Mouse (Mus musculus): ENCODE results near the gene Mpped2.

GRCm38 (mm10) chr2:106863050-106863653, 170.1 kb downstream of the Mpped2 start:
- TF ChIP-seq USF1 (IDR thresholded peaks at IDR 0.05; ENCODE audit: low read depth) (no peak), POLR2A (IDR thresholded peaks at IDR 0.05; ENCODE audit: insufficient read length, low read depth) (no peak), MAX (IDR thresholded peaks at IDR 0.05; ENCODE audit: low read depth) (no peak), TCF12 (IDR thresholded peaks at IDR 0.05; ENCODE audit: insufficient read depth, poor library complexity, severe bottlenecking) (no peak), CEBPB (IDR thresholded peaks at IDR 0.05; ENCODE audit: insufficient read depth, poor library complexity, severe bottlenecking) (no peak), POLR2AphosphoS2 (IDR thresholded peaks at IDR 0.05; ENCODE audit: insufficient read length, low read depth) (no peak), E2F4 (IDR thresholded peaks at IDR 0.05; ENCODE audit: insufficient read depth) (no peak)

Data from myocyte (in vitro differentiated cells).